Mouse (Mus musculus) adrenal gland, adult 2 months (tissue): ENCODE measurements around the gene Vegfd. TPM values are rescaled to one million over a fixed set of nuclear protein-coding genes. Genes with fewer than 3 reads are reported as not detected.

Experiments used
- polyA plus RNA-seq: library from polyadenylated mRNA; depleted of rRNA; stranded (reverse); fragments of >200 nt; gene quantifications from 2 replicates; pipeline ENCODE4 v1.2.3, GENCODE M21; 2012; rRNA removed
- total RNA-seq, 2 experiments: library from RNA; stranded (reverse); gene quantifications; 2 replicates each; pipeline ENCODE4 v1.2.3; 2021

The Vegfd gene
- total and polyA plus RNA-seq, 3 experiments: 23.3 to 51.8 (median 24.7) TPM

Other genes with a start within 250 kb of the Vegfd start
- gene Ace2, start 234.0 kb upstream of the Vegfd start, total RNA-seq: 1 to 10 TPM; 5.3 to 8.7 TPM
- gene Ace2, start 234.0 kb upstream of the Vegfd start, polyA plus RNA-seq: 0.31 and 0.37 TPM in 2 replicates
- under 1 TPM; 0.17 to 0.66 TPM for gene Bmx, start 115.2 kb upstream of the Vegfd start, total RNA-seq
- gene Bmx, start 115.2 kb upstream of the Vegfd start, polyA plus RNA-seq: 0.03 TPM in 1 of 2 replicates, not detected in the other
- gene Pir, start 104.0 kb upstream of the Vegfd start, total RNA-seq: 1 to 10 TPM; 5.6 to 6.9 TPM
- gene Pir, start 104.0 kb upstream of the Vegfd start, polyA plus RNA-seq: 1.9 and 2.2 TPM in 2 replicates
- 10 to 100 TPM in 1 of 2 experiments, 1 to 10 TPM in 1; 5.1 to 10.9 TPM for gene Piga, start 46.4 kb downstream of the Vegfd start, total RNA-seq
- 1.1 and 1.4 TPM in 2 replicates for gene Piga, start 46.4 kb downstream of the Vegfd start, polyA plus RNA-seq
- gene Asb11, start 63.6 kb downstream of the Vegfd start, total RNA-seq: under 1 TPM in 1 of 2 experiments, not detected in 1; 0.20 TPM
- 0.08 and 0.13 TPM in 2 replicates for gene Asb11, start 63.6 kb downstream of the Vegfd start, polyA plus RNA-seq
- not detected for gene Asb9, start 132.9 kb downstream of the Vegfd start, total RNA-seq
- gene Asb9, start 132.9 kb downstream of the Vegfd start, polyA plus RNA-seq: not detected in 2 replicates